Mouse (Mus musculus) large intestine, adult 2 months (tissue): ENCODE results near the gene Endov. TPM values are rescaled to one million over a fixed set of nuclear protein-coding genes. Genes with fewer than 3 reads are reported as not detected.

Experiments
- DNase-seq: peaks from one replicate; pipeline ENCODE4 v3.0.0-alpha.2; 2012; ENCODE audit warnings: low read depth, low spot score
- WGBS: fragments of 180-500 bp; shearing (Covaris S2); methylation state at CpG from one replicate; pipeline ENCODE4 v1.1.7; 2018; 5-methylcytosine and 5-hydroxymethylcytosine counted together
- polyA plus RNA-seq: library from polyadenylated mRNA; depleted of rRNA; stranded (reverse); fragments of >200 nt; gene quantifications from 2 replicates; pipeline ENCODE4 v1.2.3, GENCODE M21; 2012; rRNA removed

Gene Endov
- polyA plus RNA-seq, 1 experiment = 16.0 TPM

GRCm38 (mm10) chr11:119558870-119559610 is 67.9 kb downstream of the Endov start:
- no peak for DNase-seq
- 48% methylated on average over 8 of the region's 9 CpGs for WGBS

Other genes starting within 250 kb of the Endov start
- gene Gaa, start 223.5 kb upstream of the Endov start, polyA plus RNA-seq = 33.2 and 42.2 TPM in 2 replicates
- gene Eif4a3, start 191.3 kb upstream of the Endov start, polyA plus RNA-seq = 107 and 109 TPM in 2 replicates
- 8.7 and 11.9 TPM in 2 replicates for gene Card14, start 183.6 kb upstream of the Endov start, polyA plus RNA-seq
- 11.9 and 17.6 TPM in 2 replicates for gene Sgsh, start 135.8 kb upstream of the Endov start, polyA plus RNA-seq
- gene Slc26a11, start 135.8 kb upstream of the Endov start, polyA plus RNA-seq = 8.0 and 16.1 TPM in 2 replicates
- gene Rnf213, start 98.2 kb upstream of the Endov start, polyA plus RNA-seq = 25.4 and 46.4 TPM in 2 replicates
- gene Nptx1, start 56.4 kb downstream of the Endov start, polyA plus RNA-seq = 0.37 and 0.62 TPM in 2 replicates
- gene Rptor, start 111.6 kb downstream of the Endov start, polyA plus RNA-seq = 15.2 and 19.0 TPM in 2 replicates